Mouse (Mus musculus) heart, embryonic 13.5 days (tissue): ENCODE measurements around the gene Sdc3. TPM values are rescaled to one million over a fixed set of nuclear protein-coding genes. Genes with fewer than 3 reads are reported as not detected.

ENCODE experiments used
- polyA plus RNA-seq: library from polyadenylated mRNA; unstranded; fragments of >200 nt; fragmentation: Nextera tagmentation; extraction: Ambion mirVana; gene quantifications from 2 replicates; pipeline ENCODE4 v1.2.1, GENCODE M21; 2015

The Sdc3 gene
- polyA plus RNA-seq, 1 experiment from 2014 or later, result 23.9 TPM

Other genes starting within 250 kb of the Sdc3 start
- 0.37 and 0.72 TPM in 2 replicates for gene Nkain1, start 218.4 kb upstream of the Sdc3 start, polyA plus RNA-seq
- gene Pum1, start 129.2 kb upstream of the Sdc3 start, polyA plus RNA-seq, result 53.2 and 53.3 TPM in 2 replicates
- 20.1 and 25.9 TPM in 2 replicates for gene Laptm5, start 120.6 kb downstream of the Sdc3 start, polyA plus RNA-seq
- gene Matn1, start 151.8 kb downstream of the Sdc3 start, polyA plus RNA-seq, result 0.09 TPM in 1 of 2 replicates, not detected in the other